Mouse (Mus musculus): ENCODE results near the gene Slc25a30. TPM values are rescaled to one million over a fixed set of nuclear protein-coding genes. Genes with fewer than 3 reads are reported as not detected.

Slc25a30 gene
- polyA plus RNA-seq, 1 experiment = 13.0 TPM

GRCm38 (mm10) chr14:75807800-75808199 is 21.0 kb upstream of the Slc25a30 start:
- Histone ChIP-seq H3K4me3 (no peak overlapping the region), H3K4me2 (ENCODE audit: low read depth) (peak overlapping the region; percentile 64)

GRCm38 (mm10) chr14:75797769-75798386 is 11.0 kb upstream of the Slc25a30 start:
- Histone ChIP-seq H3K79me2 (ENCODE audit: control insufficient read depth, insufficient read depth) (no peaks in the 10 kb centered on the region), H3K27me3 (ENCODE audit: control insufficient read depth, insufficient read depth, insufficient read length) (no peaks in the 10 kb centered on the region), H3K4me2 (ENCODE audit: low read depth) (no peak overlapping the region), H3K36me3 (ENCODE audit: control insufficient read depth, insufficient read depth) (no peaks in the 10 kb centered on the region), H3ac (ENCODE audit: control insufficient read depth, insufficient read length) (no peak overlapping the region), H3K4me3 (no peak overlapping the region)
- TF ChIP-seq USF1 (IDR thresholded peaks at IDR 0.05; ENCODE audit: low read depth) (no peak), SRF (IDR thresholded peaks at IDR 0.05; ENCODE audit: control insufficient read depth, insufficient read length, low read depth) (no peak), POLR2AphosphoS2 (IDR thresholded peaks at IDR 0.05; ENCODE audit: insufficient read length, low read depth) (no peak)

More at GRCm38 (mm10) chr14:75807800-75808199, 21.0 kb upstream of the Slc25a30 start:
- Histone ChIP-seq H3ac (ENCODE audit: control insufficient read depth, insufficient read length) (no peak overlapping the region), H3K79me2 (ENCODE audit: control insufficient read depth, insufficient read depth) (no peaks in the 10 kb centered on the region), H3K27me3 (ENCODE audit: control insufficient read depth, insufficient read depth, insufficient read length) (no peaks in the 10 kb centered on the region), H3K36me3 (ENCODE audit: control insufficient read depth, insufficient read depth) (no peaks in the 10 kb centered on the region)
- TF ChIP-seq SRF (IDR thresholded peaks at IDR 0.05; ENCODE audit: control insufficient read depth, insufficient read length, low read depth) (no peak), MYOD1 (IDR thresholded peaks at IDR 0.05; ENCODE audit: control insufficient read depth in 1 of 3, insufficient read length in 2 of 3, low read depth in 2 of 3) (peak in 1 of 3 experiments; percentile 54), REST (IDR thresholded peaks at IDR 0.05; ENCODE audit: insufficient read depth, insufficient read length) (no peak), MYOG (IDR thresholded peaks at IDR 0.05; ENCODE audit: control insufficient read depth in 1 of 3, insufficient read depth in 1 of 3, insufficient read length in 2 of 3, low read depth in 2 of 3) (peak in 1 of 3 experiments; percentile 52), MAX (IDR thresholded peaks at IDR 0.05; ENCODE audit: low read depth) (no peak), CEBPB (IDR thresholded peaks at IDR 0.05; ENCODE audit: insufficient read depth, poor library complexity, severe bottlenecking) (no peak), TCF12 (IDR thresholded peaks at IDR 0.05; ENCODE audit: insufficient read depth, poor library complexity, severe bottlenecking) (peak; percentile 1), POLR2A (IDR thresholded peaks at IDR 0.05; ENCODE audit: insufficient read length, low read depth) (no peak), TCF3 (IDR thresholded peaks at IDR 0.05; ENCODE audit: insufficient read length, low read depth) (no peak), E2F4 (IDR thresholded peaks at IDR 0.05; ENCODE audit: insufficient read depth) (no peak), USF1 (IDR thresholded peaks at IDR 0.05; ENCODE audit: low read depth) (no peak), POLR2AphosphoS2 (IDR thresholded peaks at IDR 0.05; ENCODE audit: insufficient read length, low read depth) (no peak)

DNA sequence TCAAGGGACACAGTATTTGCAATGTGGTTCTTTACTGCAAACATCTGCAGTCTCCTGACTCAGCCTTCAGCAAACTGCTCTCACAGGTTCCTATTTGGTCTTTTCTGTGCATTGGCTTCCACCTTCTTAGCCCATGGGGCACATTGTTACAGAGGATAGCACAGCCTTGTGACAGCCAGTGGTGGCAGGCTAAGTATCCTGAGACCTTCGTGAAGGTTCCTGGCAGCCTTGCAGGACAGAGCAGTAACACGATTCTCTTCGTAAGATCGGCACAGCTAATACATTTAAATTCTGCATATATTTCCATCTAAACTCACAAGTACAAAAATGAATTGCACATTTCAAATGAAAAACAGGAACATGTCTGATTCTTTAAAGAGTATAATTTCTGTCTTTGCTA is 9.1 kb upstream of the Slc25a30 start:
- no peak for TF ChIP-seq SRF (IDR thresholded peaks at IDR 0.05; ENCODE audit: control insufficient read depth, insufficient read length, low read depth)
- no peak for TF ChIP-seq USF1 (IDR thresholded peaks at IDR 0.05; ENCODE audit: low read depth)
- no peak for TF ChIP-seq MYOD1 (IDR thresholded peaks at IDR 0.05; ENCODE audit: control insufficient read depth in 1 of 3, insufficient read length in 2 of 3, low read depth in 2 of 3)
- no peak for TF ChIP-seq E2F4 (IDR thresholded peaks at IDR 0.05; ENCODE audit: insufficient read depth)
- TF ChIP-seq CEBPB (IDR thresholded peaks at IDR 0.05; ENCODE audit: insufficient read depth, poor library complexity, severe bottlenecking) = no peak
- no peak for TF ChIP-seq TCF3 (IDR thresholded peaks at IDR 0.05; ENCODE audit: insufficient read length, low read depth)
- TF ChIP-seq TCF12 (IDR thresholded peaks at IDR 0.05; ENCODE audit: insufficient read depth, poor library complexity, severe bottlenecking) = no peak
- no peak for TF ChIP-seq MAX (IDR thresholded peaks at IDR 0.05; ENCODE audit: low read depth)
- no peak for TF ChIP-seq REST (IDR thresholded peaks at IDR 0.05; ENCODE audit: insufficient read depth, insufficient read length)
- TF ChIP-seq MYOG (IDR thresholded peaks at IDR 0.05; ENCODE audit: control insufficient read depth in 1 of 3, insufficient read depth in 1 of 3, insufficient read length in 2 of 3, low read depth in 2 of 3) = no peak
- TF ChIP-seq POLR2AphosphoS2 (IDR thresholded peaks at IDR 0.05; ENCODE audit: insufficient read length, low read depth) = no peak
- no peak for TF ChIP-seq POLR2A (IDR thresholded peaks at IDR 0.05; ENCODE audit: insufficient read length, low read depth)

GRCm38 (mm10) chr14:75794726-75795125 is 7.9 kb upstream of the Slc25a30 start:
- Histone ChIP-seq H3K4me2 (ENCODE audit: low read depth) (no peak overlapping the region), H3ac (ENCODE audit: control insufficient read depth, insufficient read length) (no peak overlapping the region), H3K27me3 (ENCODE audit: control insufficient read depth, insufficient read depth, insufficient read length) (no peaks in the 10 kb centered on the region), H3K4me3 (no peak overlapping the region), H3K79me2 (ENCODE audit: control insufficient read depth, insufficient read depth) (no peaks in the 10 kb centered on the region), H3K36me3 (ENCODE audit: control insufficient read depth, insufficient read depth) (no peaks in the 10 kb centered on the region)
- TF ChIP-seq POLR2A (IDR thresholded peaks at IDR 0.05; ENCODE audit: insufficient read length, low read depth) (no peak), E2F4 (IDR thresholded peaks at IDR 0.05; ENCODE audit: insufficient read depth) (no peak), REST (IDR thresholded peaks at IDR 0.05; ENCODE audit: insufficient read depth, insufficient read length) (no peak), MYOD1 (IDR thresholded peaks at IDR 0.05; ENCODE audit: control insufficient read depth in 1 of 3, insufficient read length in 2 of 3, low read depth in 2 of 3) (no peak), MAX (IDR thresholded peaks at IDR 0.05; ENCODE audit: low read depth) (no peak), SRF (IDR thresholded peaks at IDR 0.05; ENCODE audit: control insufficient read depth, insufficient read length, low read depth) (no peak)

More for the DNA sequence above, 9.1 kb upstream of the Slc25a30 start:
- Histone ChIP-seq H3K79me2 (ENCODE audit: control insufficient read depth, insufficient read depth) (no peaks in the 10 kb centered on the region), H3K4me2 (ENCODE audit: low read depth) (no peak overlapping the region), H3K4me3 (no peak overlapping the region), H3ac (ENCODE audit: control insufficient read depth, insufficient read length) (no peak overlapping the region), H3K27me3 (ENCODE audit: control insufficient read depth, insufficient read depth, insufficient read length) (no peaks in the 10 kb centered on the region), H3K36me3 (ENCODE audit: control insufficient read depth, insufficient read depth) (no peaks in the 10 kb centered on the region)

DNA sequence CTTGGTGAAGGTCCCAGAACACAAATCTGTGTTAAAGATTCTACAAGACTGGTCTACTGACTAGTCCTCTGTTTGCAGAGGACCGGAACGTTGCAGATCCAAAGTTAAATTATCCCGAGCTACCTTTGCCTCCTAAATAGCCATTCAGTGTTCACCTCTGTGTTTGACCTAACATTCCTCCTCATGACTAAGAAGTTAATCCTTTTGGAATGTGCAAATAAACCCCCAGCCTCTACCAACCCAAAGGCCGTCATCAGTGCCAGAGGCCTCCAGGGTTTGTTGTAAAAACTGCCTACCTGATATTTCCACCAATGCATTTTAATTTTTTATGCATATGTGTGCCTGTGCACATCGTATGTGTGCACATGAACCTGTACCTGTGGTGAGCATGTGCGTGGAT is 7.5 kb upstream of the Slc25a30 start:
- no peaks in the 10 kb centered on the region for H3K36me3 ChIP-seq (ENCODE audit: control insufficient read depth, insufficient read depth)
- H3ac ChIP-seq (ENCODE audit: control insufficient read depth, insufficient read length) = no peak overlapping the region
- no peak overlapping the region for H3K4me3 ChIP-seq
- no peaks in the 10 kb centered on the region for H3K79me2 ChIP-seq (ENCODE audit: control insufficient read depth, insufficient read depth)
- no peak overlapping the region for H3K4me2 ChIP-seq (ENCODE audit: low read depth)
- TF ChIP-seq MYOG (IDR thresholded peaks at IDR 0.05; ENCODE audit: control insufficient read depth in 1 of 3, insufficient read depth in 1 of 3, insufficient read length in 2 of 3, low read depth in 2 of 3) (no peak), POLR2AphosphoS2 (IDR thresholded peaks at IDR 0.05; ENCODE audit: insufficient read length, low read depth) (no peak), E2F4 (IDR thresholded peaks at IDR 0.05; ENCODE audit: insufficient read depth) (no peak), MAX (IDR thresholded peaks at IDR 0.05; ENCODE audit: low read depth) (no peak)
- H3K27me3 ChIP-seq (ENCODE audit: control insufficient read depth, insufficient read depth, insufficient read length) = no peaks in the 10 kb centered on the region

All from myocyte (in vitro differentiated cells).